ENCODE assay signal across 21 mouse cellular contexts in the genomic region with DNA sequence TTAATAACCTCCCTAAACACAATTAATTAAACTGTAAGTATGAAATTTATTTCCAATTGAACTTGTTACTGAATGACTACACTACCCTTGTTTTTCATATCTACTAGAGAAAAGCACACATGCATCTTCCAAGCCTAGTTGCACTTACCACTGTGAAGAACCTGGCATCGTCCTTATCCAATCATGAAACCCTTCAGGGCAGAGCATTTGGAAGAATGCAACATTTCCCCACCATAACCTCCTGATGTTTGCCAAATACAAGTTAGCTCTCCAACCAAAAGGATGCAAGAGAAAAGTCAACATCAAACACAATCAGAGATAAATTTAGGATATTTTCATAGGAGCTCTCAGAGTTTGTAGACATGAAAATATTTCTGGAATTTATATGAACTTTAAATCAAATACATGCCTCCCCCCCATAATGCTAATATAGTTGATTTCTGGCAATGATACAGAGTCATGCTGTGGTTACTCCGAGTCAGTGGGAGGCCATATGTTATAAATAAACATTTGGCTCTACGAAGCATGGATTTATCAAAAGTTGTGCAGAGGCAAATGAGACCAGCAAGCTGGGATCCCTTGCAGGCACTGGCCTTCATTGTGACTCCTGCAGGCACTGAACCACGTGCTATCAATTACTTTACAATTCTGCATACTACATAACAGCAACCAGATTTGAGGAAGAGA.
DNase-seq lines count a peak whose midpoint lies in the region; ATAC-seq and TF ChIP-seq lines count a peak whose summit lies in the region.
"Had no signal": no experiment of that assay in that cellular context is flagged by ENCODE, and none has a peak within 500 bp of the region (broad histone marks: within the 10 kb centered on the region; RNA-seq: fewer than 3 reads in every experiment).

No protein-coding gene starts in this region.

- no peaks in the 10 kb centered on the region for H3K27me3 ChIP-seq in embryonic facial prominence, embryonic 11.5 days (ENCODE audit: control insufficient read depth, insufficient read depth, low read length)
- H3K27me3 ChIP-seq in embryonic facial prominence, embryonic 10.5 days (replicated peaks; ENCODE audit: low read depth, poor library complexity, severe bottlenecking), result no peaks in the 10 kb centered on the region
- no peaks in the 10 kb centered on the region for H3K27me3 ChIP-seq in kidney, postnatal 0 days (ENCODE audit: insufficient read depth, low read length)
- H3K27me3 ChIP-seq: forebrain, embryonic 15.5 days; liver, embryonic 13.5 days; megakaryocyte, embryonic 14.5 days; midbrain, embryonic 15.5 days had no signal

- no peak overlapping the region for H3K9ac ChIP-seq in embryonic facial prominence, embryonic 11.5 days (replicated peaks; ENCODE audit: low read length)
- H3K9ac ChIP-seq in kidney, postnatal 0 days (ENCODE audit: low read depth, low read length), result no peak overlapping the region
- H3K9ac ChIP-seq: forebrain, embryonic 15.5 days; liver, embryonic 13.5 days; midbrain, embryonic 15.5 days had no signal

- H3K4me1 ChIP-seq in embryonic facial prominence, embryonic 11.5 days (ENCODE audit: control insufficient read depth, insufficient read depth, low read length), result no peaks in the 10 kb centered on the region; the same call in 1 of the 2 replicates
- peaks cover 40% of the 10 kb centered on the region for H3K4me1 ChIP-seq in embryonic facial prominence, embryonic 10.5 days
- no peaks in the 10 kb centered on the region for H3K4me1 ChIP-seq in kidney, postnatal 0 days (replicated peaks; ENCODE audit: insufficient read depth, low read length)
- peaks cover 9% of the 10 kb centered on the region for H3K4me1 ChIP-seq in embryonic fibroblast, embryonic 13.5 days (ENCODE audit: control insufficient read depth, insufficient read depth, low read length)
- H3K4me1 ChIP-seq: forebrain, embryonic 15.5 days; liver, embryonic 13.5 days; megakaryocyte, embryonic 14.5 days had no signal

- no peak for TF ChIP-seq POLR2A in embryonic fibroblast, embryonic 13.5 days (IDR thresholded peaks at IDR 0.05; ENCODE audit: low read depth, low read length)

- peak; percentile 72 for DNase-seq in embryonic facial prominence, embryonic 11.5 days (ENCODE audit: low spot score)
- DNase-seq in embryonic facial prominence, embryonic 10.5 days (ENCODE audit: low spot score), result no peak
- DNase-seq in kidney, postnatal 0 days (ENCODE audit: low spot score), result peak; percentile 81
- DNase-seq in kidney, adult 11 months, result no peak
- DNase-seq in 3T3-L1 (ENCODE audit: low read depth, low spot score), result peak; percentile 70
- no peak for DNase-seq in B cell, adult 2 months
- no peak for DNase-seq in heart, adult 9 months (ENCODE audit: low spot score in 2 of 2)
- DNase-seq: adrenal gland, postnatal 36 days; cerebellum, adult 11-12 months; cerebellum, postnatal 14 days; gastrocnemius, postnatal 25 days; kidney, adult 9 months; layer of hippocampus, postnatal 36 days; liver, embryonic 13.5 days; lung, postnatal 14 days; right cerebral cortex, postnatal 4 days had no signal

- no peak for ATAC-seq in embryonic facial prominence, embryonic 11.5 days (replicated peaks; ENCODE audit: insufficient number of reproducible peaks, low FRiP score, low TSS enrichment, low read depth)
- ATAC-seq in kidney, postnatal 0 days (replicated peaks; ENCODE audit: low FRiP score, low read depth), result no peak
- ATAC-seq: forebrain, embryonic 15.5 days; midbrain, embryonic 15.5 days had no signal

- H3K4me3 ChIP-seq in embryonic facial prominence, embryonic 11.5 days (ENCODE audit: low read depth, low read length), result no peak overlapping the region
- H3K4me3 ChIP-seq in embryonic facial prominence, embryonic 10.5 days, result no peak overlapping the region
- H3K4me3 ChIP-seq in kidney, postnatal 0 days (replicated peaks; ENCODE audit: low read depth, low read length), result no peak overlapping the region
- H3K4me3 ChIP-seq in embryonic fibroblast, embryonic 13.5 days (ENCODE audit: insufficient read depth, low read length), result no peak overlapping the region
- H3K4me3 ChIP-seq: forebrain, embryonic 15.5 days; liver, embryonic 13.5 days; megakaryocyte, embryonic 14.5 days; midbrain, embryonic 15.5 days had no signal

- TF ChIP-seq CTCF in kidney, postnatal 0 days (IDR thresholded peaks at IDR 0.05; ENCODE audit: low read depth), result no peak
- no peak for TF ChIP-seq CTCF in embryonic fibroblast, embryonic 13.5 days (IDR thresholded peaks at IDR 0.05; ENCODE audit: borderline replicate concordance, insufficient read depth, low read length)

- H3K36me3 ChIP-seq in embryonic facial prominence, embryonic 11.5 days (replicated peaks; ENCODE audit: control insufficient read depth, insufficient read depth, low read depth, low read length), result no peaks in the 10 kb centered on the region
- no peaks in the 10 kb centered on the region for H3K36me3 ChIP-seq in embryonic facial prominence, embryonic 10.5 days (replicated peaks)
- H3K36me3 ChIP-seq in kidney, postnatal 0 days (ENCODE audit: insufficient read depth, low read length), result no peaks in the 10 kb centered on the region
- H3K36me3 ChIP-seq: forebrain, embryonic 15.5 days; G1E; liver, embryonic 13.5 days; midbrain, embryonic 15.5 days had no signal

- H3K9me3 ChIP-seq in embryonic facial prominence, embryonic 11.5 days (replicated peaks; ENCODE audit: control insufficient read depth, low read length), result no peaks in the 10 kb centered on the region
- H3K9me3 ChIP-seq in embryonic facial prominence, embryonic 10.5 days, result no peaks in the 10 kb centered on the region
- no peaks in the 10 kb centered on the region for H3K9me3 ChIP-seq in kidney, postnatal 0 days (replicated peaks; ENCODE audit: low read length)
- H3K9me3 ChIP-seq: forebrain, embryonic 15.5 days; G1E; liver, embryonic 13.5 days; midbrain, embryonic 15.5 days had no signal

- H3K4me2 ChIP-seq in embryonic facial prominence, embryonic 11.5 days (ENCODE audit: low read depth, low read length), result no peak overlapping the region
- H3K4me2 ChIP-seq in kidney, postnatal 0 days (ENCODE audit: low read length), result no peak overlapping the region
- H3K4me2 ChIP-seq: forebrain, embryonic 15.5 days; liver, embryonic 13.5 days; midbrain, embryonic 15.5 days had no signal

- no peak overlapping the region for H3K27ac ChIP-seq in embryonic facial prominence, embryonic 11.5 days (replicated peaks; ENCODE audit: low read depth, low read length)
- H3K27ac ChIP-seq in embryonic facial prominence, embryonic 10.5 days (replicated peaks), result no peak overlapping the region
- no peak overlapping the region for H3K27ac ChIP-seq in kidney, postnatal 0 days
- peak overlapping the region; percentile 45; the same call in 1 of the 2 replicates for H3K27ac ChIP-seq in embryonic fibroblast, embryonic 13.5 days (ENCODE audit: insufficient read depth, low read length)
- H3K27ac ChIP-seq: forebrain, embryonic 15.5 days; liver, embryonic 13.5 days; midbrain, embryonic 15.5 days had no signal

- 32% methylated on average over 4 of the region's 4 CpGs for WGBS in embryonic facial prominence, embryonic 11.5 days
- 53% methylated on average over 4 of the region's 4 CpGs for WGBS in embryonic facial prominence, embryonic 10.5 days
- 36% methylated on average over 4 of the region's 4 CpGs for WGBS in kidney, postnatal 0 days

Comparison
In these comparisons a context has a peak if more than half of its experiments do, and no peak if none do; other contexts are left out.
1. DNase-seq: peak in embryonic facial prominence, embryonic 11.5 days (single experiment), kidney, postnatal 0 days (single experiment) and 3T3-L1 (single experiment); none in embryonic facial prominence, embryonic 10.5 days (single experiment), kidney, adult 11 months (single experiment), B cell, adult 2 months (0 of 2) and heart, adult 9 months (0 of 2).